Mouse (Mus musculus) spleen, adult 12 weeks (tissue): ENCODE measurements around the gene Mlph.

Experiments
- DNase-seq: peaks from one replicate; pipeline ENCODE4 v3.0.0; 2022; ENCODE audit warnings: low spot score

The Mlph gene

GRCm38 (mm10) chr1:90914948-90915569 is at the start of gene Mlph:
Gene Mlph, plus strand, starts transcription at chr1:90915085.
- DNase-seq = no peak

- no peak for DNase-seq
Measured at GRCm38 (mm10) chr1:90866734-90867133, 48.2 kb upstream of the Mlph start.

- no peak for DNase-seq
Measured at GRCm38 (mm10) chr1:90870581-90870980, 44.3 kb upstream of the Mlph start.

GRCm38 (mm10) chr1:90875371-90875770 is 39.5 kb upstream of the Mlph start:
- no peak for DNase-seq

GRCm38 (mm10) chr1:90875961-90876360 is 38.9 kb upstream of the Mlph start:
- no peak for DNase-seq

- no peak for DNase-seq
Measured at GRCm38 (mm10) chr1:90876486-90877270, 38.2 kb upstream of the Mlph start.

- no peak for DNase-seq
Measured at GRCm38 (mm10) chr1:90885771-90886460, 29.0 kb upstream of the Mlph start.

- no peak for DNase-seq
Measured at GRCm38 (mm10) chr1:90894521-90894920, 20.4 kb upstream of the Mlph start.

GRCm38 (mm10) chr1:90895004-90895403 is 19.9 kb upstream of the Mlph start:
- no peak for DNase-seq

GRCm38 (mm10) chr1:90896281-90896680 is 18.6 kb upstream of the Mlph start:
- no peak for DNase-seq

GRCm38 (mm10) chr1:90896741-90897361 is 18.0 kb upstream of the Mlph start:
- no peak for DNase-seq

GRCm38 (mm10) chr1:90898012-90898411 is 16.9 kb upstream of the Mlph start:
- DNase-seq = no peak

- no peak for DNase-seq
Measured at GRCm38 (mm10) chr1:90899816-90900215, 15.1 kb upstream of the Mlph start.

- DNase-seq = no peak
Measured at GRCm38 (mm10) chr1:90900406-90900805, 14.5 kb upstream of the Mlph start.

- DNase-seq = no peak
Measured at GRCm38 (mm10) chr1:90901246-90901645, 13.6 kb upstream of the Mlph start.

GRCm38 (mm10) chr1:90901681-90902208 is 13.1 kb upstream of the Mlph start:
- DNase-seq = no peak

GRCm38 (mm10) chr1:90902751-90903150 is 12.1 kb upstream of the Mlph start:
- no peak for DNase-seq

- no peak for DNase-seq
Measured at GRCm38 (mm10) chr1:90903211-90903945, 11.5 kb upstream of the Mlph start.

GRCm38 (mm10) chr1:90903971-90904458 is 10.9 kb upstream of the Mlph start:
- DNase-seq = no peak

- no peak for DNase-seq
Measured at GRCm38 (mm10) chr1:90904729-90905404, 10.0 kb upstream of the Mlph start.

GRCm38 (mm10) chr1:90906357-90906756 is 8.5 kb upstream of the Mlph start:
- DNase-seq = no peak
